Mouse (Mus musculus): ENCODE data around the gene Peli3. TPM values are rescaled to one million over a fixed set of nuclear protein-coding genes. Genes with fewer than 3 reads are reported as not detected.

Gene Peli3
- polyA plus RNA-seq, 1 experiment: 1.6 TPM

DNA sequence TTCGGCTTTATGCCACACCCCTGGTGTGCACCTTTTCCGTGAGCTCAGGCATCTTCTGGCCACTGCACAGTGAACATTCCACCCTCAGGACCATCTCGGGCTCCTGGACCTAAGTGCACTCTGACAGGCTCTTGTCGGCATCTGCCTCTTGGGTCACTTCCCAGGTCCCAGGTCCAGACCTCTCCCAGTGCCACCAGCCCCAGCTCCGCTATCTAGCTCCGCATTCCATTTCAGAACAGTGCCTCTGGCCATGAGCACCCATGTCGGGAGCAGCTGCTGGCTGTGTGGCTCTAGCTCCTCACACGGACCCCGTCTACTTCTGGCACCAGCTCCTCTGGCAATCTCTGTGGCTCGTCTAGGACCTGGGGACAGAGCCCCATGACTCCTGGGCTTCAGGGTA lies 53.1 kb downstream of the Peli3 start:
- Histone ChIP-seq H3K4me1 (ENCODE audit: control insufficient read depth, insufficient read depth, insufficient read length, low read length) (no peaks in the 10 kb centered on the region), H3K27ac (ENCODE audit: insufficient read depth, low read depth, low read length) (no peak overlapping the region), H3K36me3 (ENCODE audit: control insufficient read depth, insufficient read depth, low read length) (no peaks in the 10 kb centered on the region), H3K27me3 (ENCODE audit: control insufficient read depth, insufficient read depth, low read length) (no peaks in the 10 kb centered on the region), H3K4me3 (ENCODE audit: low read depth, low read length) (no peak overlapping the region)
- TF ChIP-seq CTCF (IDR thresholded peaks at IDR 0.05; ENCODE audit: extremely low read depth, insufficient read length, insufficient replicate concordance, low read depth, low read length) (no peak), POLR2A (IDR thresholded peaks at IDR 0.05; ENCODE audit: low read depth, low read length) (no peak)
- WGBS: 70% methylated on average over 10 of the region's 10 CpGs

DNA sequence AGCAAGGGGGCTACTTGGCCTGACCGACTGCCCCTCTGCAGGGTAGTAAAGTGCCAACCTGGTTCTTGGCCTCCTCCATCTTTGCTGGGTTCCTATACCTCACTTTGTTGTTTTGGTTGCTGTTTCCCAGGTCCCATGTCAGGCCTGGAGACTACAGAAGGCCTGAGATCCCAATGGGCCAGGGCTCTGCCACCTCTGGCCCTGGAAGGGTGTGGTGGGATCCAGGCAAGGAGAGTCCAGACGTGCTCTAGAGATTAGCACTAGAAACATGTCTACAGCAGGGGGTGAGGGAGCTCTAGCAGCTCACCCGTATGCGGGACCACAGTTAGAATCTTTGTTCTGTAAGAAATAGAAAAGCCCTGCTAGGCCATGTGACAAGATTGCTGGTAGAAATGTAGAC lies 59.0 kb downstream of the Peli3 start:
- H3K4me1 ChIP-seq (ENCODE audit: control insufficient read depth, insufficient read depth, insufficient read length, low read length): no peaks in the 10 kb centered on the region
- no peaks in the 10 kb centered on the region for H3K27me3 ChIP-seq (ENCODE audit: control insufficient read depth, insufficient read depth, low read length)
- no peak overlapping the region for H3K4me3 ChIP-seq (ENCODE audit: low read depth, low read length)
- H3K27ac ChIP-seq (ENCODE audit: insufficient read depth, low read depth, low read length): no peak overlapping the region
- H3K36me3 ChIP-seq (ENCODE audit: control insufficient read depth, insufficient read depth, low read length): no peaks in the 10 kb centered on the region
- 84% methylated on average over 4 of the region's 4 CpGs for WGBS
- TF ChIP-seq CTCF (IDR thresholded peaks at IDR 0.05; ENCODE audit: extremely low read depth, insufficient read length, insufficient replicate concordance, low read depth, low read length) (no peak), POLR2A (IDR thresholded peaks at IDR 0.05; ENCODE audit: low read depth, low read length) (no peak)

Other genes starting within 250 kb of the Peli3 start
- gene Gm960, start 244.5 kb downstream of the Peli3 start, polyA plus RNA-seq (2012; rRNA removed): 2.1 TPM in 1 of 2 replicates, not detected in the other
- gene Sptbn2, start 232.0 kb downstream of the Peli3 start, polyA plus RNA-seq (2012; rRNA removed): 0.19 and 0.61 TPM in 2 replicates
- gene Rbm4b, start 186.6 kb downstream of the Peli3 start, polyA plus RNA-seq (2012; rRNA removed): 2.3 and 4.4 TPM in 2 replicates
- 27.1 and 33.5 TPM in 2 replicates for gene Rbm4, start 149.2 kb downstream of the Peli3 start, polyA plus RNA-seq (2012; rRNA removed)
- gene Gm21992, start 131.5 kb downstream of the Peli3 start, polyA plus RNA-seq (2012; rRNA removed): 10.0 and 19.1 TPM in 2 replicates
- gene Rbm14, start 131.5 kb downstream of the Peli3 start, polyA plus RNA-seq (2012; rRNA removed): 38.2 and 65.3 TPM in 2 replicates
- 24.8 and 41.9 TPM in 2 replicates for gene Ccs, start 103.8 kb downstream of the Peli3 start, polyA plus RNA-seq (2012; rRNA removed)
- 0.09 and 0.11 TPM in 2 replicates for gene Ccdc87, start 103.8 kb downstream of the Peli3 start, polyA plus RNA-seq (2012; rRNA removed)
- 18.4 and 28.4 TPM in 2 replicates for gene Ctsf, start 88.0 kb downstream of the Peli3 start, polyA plus RNA-seq (2012; rRNA removed)
- gene Actn3, start 65.2 kb downstream of the Peli3 start, polyA plus RNA-seq (2012; rRNA removed): 0.32 and 0.58 TPM in 2 replicates
- gene Zdhhc24, start 64.5 kb downstream of the Peli3 start, polyA plus RNA-seq (2012; rRNA removed): 13.4 and 22.3 TPM in 2 replicates
- 1.1 and 1.7 TPM in 2 replicates for gene Bbs1, start 36.5 kb downstream of the Peli3 start, polyA plus RNA-seq (2012; rRNA removed)
- gene Dpp3, start 14.8 kb downstream of the Peli3 start, polyA plus RNA-seq (2012; rRNA removed): 66.9 and 132 TPM in 2 replicates
- 3.7 and 9.3 TPM in 2 replicates for gene Mrpl11, start 19.0 kb upstream of the Peli3 start, polyA plus RNA-seq (2012; rRNA removed)
- gene Npas4, start 47.2 kb upstream of the Peli3 start, polyA plus RNA-seq (2012; rRNA removed): 0.96 and 1.1 TPM in 2 replicates
- 2.6 and 4.4 TPM in 2 replicates for gene Slc29a2, start 80.7 kb upstream of the Peli3 start, polyA plus RNA-seq (2012; rRNA removed)
- 11.4 and 18.1 TPM in 2 replicates for gene B4gat1, start 95.7 kb upstream of the Peli3 start, polyA plus RNA-seq (2012; rRNA removed)
- gene AC124502.3, start 95.8 kb upstream of the Peli3 start, polyA plus RNA-seq (2012; rRNA removed): 0.99 and 1.2 TPM in 2 replicates
- gene Brms1, start 98.2 kb upstream of the Peli3 start, polyA plus RNA-seq (2012; rRNA removed): 22.5 and 47.0 TPM in 2 replicates
- 5.1 and 8.2 TPM in 2 replicates for gene Rin1, start 107.4 kb upstream of the Peli3 start, polyA plus RNA-seq (2012; rRNA removed)
- gene Cd248, start 125.0 kb upstream of the Peli3 start, polyA plus RNA-seq (2012; rRNA removed): 3.4 and 8.2 TPM in 2 replicates
- 3.5 and 8.1 TPM in 2 replicates for gene Tmem151a, start 142.4 kb upstream of the Peli3 start, polyA plus RNA-seq (2012; rRNA removed)
- 155 and 252 TPM in 2 replicates for gene Yif1a, start 145.4 kb upstream of the Peli3 start, polyA plus RNA-seq (2012; rRNA removed)
- gene Cnih2, start 155.4 kb upstream of the Peli3 start, polyA plus RNA-seq (2012; rRNA removed): 1.3 and 1.5 TPM in 2 replicates
- 139 and 243 TPM in 2 replicates for gene Rab1b, start 163.9 kb upstream of the Peli3 start, polyA plus RNA-seq (2012; rRNA removed)
- gene Klc2, start 175.4 kb upstream of the Peli3 start, polyA plus RNA-seq (2012; rRNA removed): 11.4 and 19.8 TPM in 2 replicates

Data from small intestine, adult 2 months (tissue).